Mouse (Mus musculus) lung, postnatal 0 days (tissue): ENCODE measurements around the gene Ppp4r3a.

Source experiments
- CTCF ChIP-seq: IDR thresholded peaks from 2 replicates; pipeline ENCODE4 v1.5.1; 2016; ENCODE audit warnings: antibody characterized with exemption, mild to moderate bottlenecking
- EP300 ChIP-seq: IDR thresholded peaks from 2 replicates; pipeline ENCODE4 v1.6.1; 2016; ENCODE audit warnings: antibody characterized with exemption, mild to moderate bottlenecking, control low read depth

DNA sequence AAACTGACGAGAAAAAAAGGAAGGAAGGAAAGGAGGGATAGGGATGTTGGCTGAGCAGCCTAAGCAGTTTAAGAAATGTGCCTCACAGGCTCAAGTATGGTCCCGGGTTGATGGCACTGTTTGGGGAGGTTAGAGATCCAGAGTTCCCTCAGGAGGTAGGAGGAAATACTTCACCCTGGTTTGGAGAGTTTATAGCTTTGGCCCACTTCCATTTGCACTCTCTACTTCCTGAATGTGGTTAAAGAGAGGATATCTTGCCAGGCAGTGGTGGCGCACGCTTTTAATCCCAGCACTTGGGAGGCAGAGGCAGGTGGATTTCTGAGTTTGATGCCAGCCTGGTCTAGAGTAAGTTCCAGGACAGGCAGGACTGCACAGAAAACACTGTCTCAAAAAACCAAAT lies 74.3 kb downstream of the Ppp4r3a start:
- TF ChIP-seq EP300 (no peak), CTCF (no peak)
